Mouse (Mus musculus) C2C12 (cell line): Measurements from ENCODE around the gene Rpl38.

ENCODE experiments used
- CEBPB ChIP-seq: IDR thresholded peaks from one replicate; pipeline ENCODE4 v1.6.1; 2011; ENCODE audit warnings: low read depth, mild to moderate bottlenecking, control low read depth, moderate library complexity
- CTCF ChIP-seq: IDR thresholded peaks from one replicate; pipeline ENCODE4 v1.5.1; 2011; ENCODE audit not compliant: control insufficient read depth, insufficient read depth, insufficient read length
- FOSL1 ChIP-seq: IDR thresholded peaks from one replicate; pipeline ENCODE4 v1.8.0; 2011; ENCODE audit warnings: mild to moderate bottlenecking, low read length; ENCODE audit not compliant: poor library complexity, insufficient read depth, severe bottlenecking
- MAX ChIP-seq: IDR thresholded peaks from one replicate; pipeline ENCODE4 v1.6.1; 2011; ENCODE audit warnings: mild to moderate bottlenecking, control low read depth
- MYOD1 ChIP-seq: IDR thresholded peaks from one replicate; pipeline ENCODE4 v1.6.1; 2011; ENCODE audit warnings: low read depth; ENCODE audit not compliant: control insufficient read depth, insufficient read length
- USF1 ChIP-seq: IDR thresholded peaks from one replicate; pipeline ENCODE4 v1.6.1; 2011; ENCODE audit warnings: low read depth, mild to moderate bottlenecking, control low read depth, moderate library complexity

- TF ChIP-seq CTCF: no peak
- no peak for TF ChIP-seq MAX
- TF ChIP-seq USF1: no peak
- TF ChIP-seq MYOD1: no peak
- TF ChIP-seq CEBPB: no peak
- TF ChIP-seq FOSL1: no peak
Observed at GRCm38 (mm10) chr11:114676431-114676830, 8.1 kb downstream of the Rpl38 start.
